Mouse (Mus musculus) neural tube, embryonic 12.5 days (tissue): ENCODE measurements around the gene Kif21a. TPM values are rescaled to one million over a fixed set of nuclear protein-coding genes. Genes with fewer than 3 reads are reported as not detected.
A peak's percentile ranks its signal among the peaks of the same experiment; 100 is the strongest.

Experiments used
- ATAC-seq: fragments of 200-750 bp; cut with Nextera tagmentation; 2 replicates; pipeline ENCODE4 v1.8.0; 2017; ENCODE audit warnings: low read depth, mild to moderate bottlenecking, moderate TSS enrichment, moderate library complexity; ENCODE audit not compliant: low FRiP score
- H3K27ac ChIP-seq: fragments of 300-500 bp; sonication (generic); 2 replicates; pipeline ENCODE4 v1.5.1; 2016
- H3K27me3 ChIP-seq: fragments of 300-500 bp; sonication (generic); replicated peaks from 2 replicates; pipeline ENCODE4 v1.6.1; 2016; ENCODE audit warnings: mild to moderate bottlenecking
- H3K36me3 ChIP-seq: fragments of 300-500 bp; sonication (generic); 2 replicates; pipeline ENCODE4 v1.6.1; 2016; ENCODE audit warnings: mild to moderate bottlenecking
- H3K4me1 ChIP-seq: fragments of 300-500 bp; sonication (generic); 2 replicates; pipeline ENCODE4 v1.6.1; 2016
- H3K4me2 ChIP-seq: fragments of 300-500 bp; sonication (generic); replicated peaks from 2 replicates; pipeline ENCODE4 v1.6.1; 2016; ENCODE audit warnings: mild to moderate bottlenecking
- H3K4me3 ChIP-seq: fragments of 300-500 bp; sonication (generic); 2 replicates; pipeline ENCODE4 v1.5.1; 2016
- H3K9ac ChIP-seq: fragments of 300-500 bp; sonication (generic); 2 replicates; pipeline ENCODE4 v1.6.1; 2016; ENCODE audit warnings: mild to moderate bottlenecking
- H3K9me3 ChIP-seq: fragments of 300-500 bp; sonication (generic); 2 replicates; pipeline ENCODE4 v1.6.1; 2016; ENCODE audit warnings: mild to moderate bottlenecking
- WGBS: fragments of 180-500 bp; shearing (Covaris S2); methylation state at CpG from one replicate; pipeline ENCODE4 v1.1.7; 2016; 5-methylcytosine and 5-hydroxymethylcytosine counted together
- polyA plus RNA-seq: library from polyadenylated mRNA; unstranded; fragments of >200 nt; fragmentation: Nextera tagmentation; extraction: Ambion mirVana; gene quantifications from 2 replicates; pipeline ENCODE4 v1.2.1, GENCODE M21; 2016

Kif21a gene
- polyA plus RNA-seq, result 37.0 and 37.4 TPM in 2 replicates

DNA sequence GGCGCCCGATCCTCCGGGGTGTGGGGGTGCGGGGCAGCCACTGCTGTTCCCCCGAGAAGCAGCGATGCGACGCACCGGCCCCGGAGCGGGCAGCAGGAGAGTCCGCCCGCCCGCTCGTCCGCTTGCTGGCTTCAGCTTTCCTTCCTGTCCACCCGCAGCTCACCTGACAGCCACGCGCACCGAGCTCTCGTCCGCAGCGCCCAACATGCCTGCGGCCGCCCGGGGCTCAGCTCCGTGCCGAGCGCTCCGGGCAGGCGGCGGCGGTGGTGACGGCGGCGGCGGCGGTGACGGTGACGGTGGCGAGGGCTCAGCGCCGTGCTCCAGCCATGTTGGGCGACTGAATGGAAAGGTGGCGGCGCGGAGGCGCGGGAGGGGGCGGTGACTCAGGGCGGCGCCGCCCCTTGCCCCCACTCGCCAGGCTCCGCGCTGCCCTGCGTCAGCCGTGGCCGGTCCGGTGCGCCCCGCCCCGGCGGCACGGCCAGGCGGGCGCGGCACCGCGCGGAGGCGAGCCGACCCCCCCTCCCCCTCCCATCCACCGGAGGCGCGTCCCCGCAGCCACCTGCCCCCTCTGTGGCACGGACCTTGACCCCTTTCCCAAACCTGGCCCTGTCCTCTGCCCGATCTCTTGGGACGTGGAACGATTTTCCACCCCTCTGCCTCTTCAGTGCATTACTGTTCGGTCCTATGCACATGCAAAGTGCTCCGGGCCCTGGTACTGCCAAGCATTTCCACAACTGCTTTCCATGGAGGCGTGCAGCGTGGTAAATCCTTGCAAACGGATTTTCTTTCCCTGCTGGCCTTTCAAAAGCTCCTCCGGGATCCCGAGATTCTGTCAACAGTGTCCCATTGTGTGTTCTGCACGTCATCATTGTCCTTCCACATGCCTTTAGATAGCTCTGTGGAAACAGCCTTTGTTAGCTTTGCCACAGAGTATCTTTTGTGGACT is at the start of gene Kif21a:
Gene Kif21a, minus strand, starts transcription at position 453 of the 946 bp plus-strand sequence.
- Histone ChIP-seq H3K9ac (peak within 1 kb of the TSS; percentile 97), H3K36me3 (no peaks in the 10 kb centered on the region), H3K27me3 (no peaks in the 10 kb centered on the region), H3K4me2 (peak within 1 kb of the TSS; percentile 89), H3K4me1 (peaks cover 23% of the 10 kb centered on the region), H3K4me3 (peak within 1 kb of the TSS; percentile 92), H3K9me3 (no peaks in the 10 kb centered on the region), H3K27ac (peak within 1 kb of the TSS; percentile 96)
- under 1% methylated on average over 80 of the region's 89 CpGs for WGBS
- ATAC-seq, result peak; percentile 91

DNA sequence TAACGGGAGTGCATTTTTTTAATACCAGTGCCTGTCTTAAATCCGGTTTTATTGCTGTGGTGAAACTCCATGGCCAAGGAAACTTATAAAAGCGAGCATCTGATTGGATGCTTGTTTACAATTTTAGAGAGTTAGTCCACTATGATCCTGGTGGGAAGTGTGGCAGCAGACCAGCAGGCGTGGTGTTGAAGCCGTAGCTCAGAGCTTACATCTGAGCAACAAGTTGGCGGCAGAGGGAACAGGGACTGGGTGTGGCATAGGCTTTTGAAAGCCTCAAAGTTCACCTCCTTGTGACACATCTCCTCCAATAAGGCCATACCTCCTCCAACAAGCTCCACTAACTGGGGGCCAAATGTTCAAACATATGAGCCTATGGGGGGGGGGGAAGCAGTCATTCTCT is 46.9 kb upstream of the Kif21a start:
- H3K9ac ChIP-seq, result no peak overlapping the region
- no peaks in the 10 kb centered on the region for H3K36me3 ChIP-seq
- H3K4me2 ChIP-seq, result no peak overlapping the region
- 88% methylated on average over 6 of the region's 6 CpGs for WGBS
- no peak overlapping the region for H3K4me3 ChIP-seq
- no peaks in the 10 kb centered on the region for H3K9me3 ChIP-seq
- peaks cover 7% of the 10 kb centered on the region for H3K4me1 ChIP-seq
- ATAC-seq, result no peak
- no peaks in the 10 kb centered on the region for H3K27me3 ChIP-seq
- H3K27ac ChIP-seq, result no peak overlapping the region

DNA sequence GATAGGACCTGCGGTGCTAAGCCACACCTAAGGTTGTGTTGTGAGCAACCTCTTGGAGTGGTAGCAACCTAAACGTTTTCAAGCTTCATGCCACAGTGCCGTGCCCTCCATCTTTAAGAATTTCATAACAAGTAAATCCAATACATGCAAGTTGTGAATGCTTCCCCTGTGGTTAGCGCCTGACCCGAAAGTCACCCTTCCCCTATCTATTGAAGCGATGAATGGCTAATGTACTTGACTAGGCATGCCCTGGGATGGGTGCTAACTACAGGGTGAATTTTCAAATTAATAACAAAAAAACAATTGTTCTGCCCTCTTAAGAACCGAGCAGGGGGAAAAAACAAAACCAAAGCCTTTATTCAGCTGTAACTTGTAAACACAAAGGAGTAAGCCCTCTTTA is 39.7 kb upstream of the Kif21a start:
- Histone ChIP-seq H3K4me1 (peaks cover 7% of the 10 kb centered on the region), H3K4me2 (no peak overlapping the region), H3K27me3 (no peaks in the 10 kb centered on the region), H3K27ac (no peak overlapping the region), H3K9me3 (no peaks in the 10 kb centered on the region), H3K4me3 (no peak overlapping the region), H3K36me3 (no peaks in the 10 kb centered on the region), H3K9ac (no peak overlapping the region)
- ATAC-seq, result no peak
- 67% methylated on average over 7 of the region's 7 CpGs for WGBS

DNA sequence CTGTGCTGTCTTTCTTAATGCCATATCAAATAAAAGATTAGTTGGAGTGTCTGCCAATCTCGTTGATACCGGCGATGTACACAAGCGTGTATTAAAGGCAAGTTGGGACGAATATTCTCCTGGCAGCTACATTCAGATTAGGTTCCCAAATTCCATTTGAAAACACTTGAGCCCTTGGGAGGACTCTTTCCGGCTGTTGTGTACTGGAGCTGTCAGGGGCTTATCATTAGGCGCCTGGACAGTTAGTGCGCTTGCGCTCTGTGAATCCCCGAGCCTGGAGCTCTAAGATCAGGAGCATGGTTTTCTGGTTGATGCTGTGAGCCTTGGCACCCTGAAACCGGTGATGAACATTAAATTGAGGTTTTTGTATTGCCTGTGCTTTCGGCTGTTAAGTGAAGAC is 38.3 kb upstream of the Kif21a start:
- Histone ChIP-seq H3K36me3 (no peaks in the 10 kb centered on the region), H3K4me1 (peaks cover 7% of the 10 kb centered on the region), H3K4me2 (no peak overlapping the region), H3K9ac (no peak overlapping the region), H3K9me3 (no peaks in the 10 kb centered on the region), H3K4me3 (no peak overlapping the region), H3K27ac (no peak overlapping the region), H3K27me3 (no peaks in the 10 kb centered on the region)
- 95% methylated on average over 12 of the region's 12 CpGs for WGBS
- no peak for ATAC-seq

DNA sequence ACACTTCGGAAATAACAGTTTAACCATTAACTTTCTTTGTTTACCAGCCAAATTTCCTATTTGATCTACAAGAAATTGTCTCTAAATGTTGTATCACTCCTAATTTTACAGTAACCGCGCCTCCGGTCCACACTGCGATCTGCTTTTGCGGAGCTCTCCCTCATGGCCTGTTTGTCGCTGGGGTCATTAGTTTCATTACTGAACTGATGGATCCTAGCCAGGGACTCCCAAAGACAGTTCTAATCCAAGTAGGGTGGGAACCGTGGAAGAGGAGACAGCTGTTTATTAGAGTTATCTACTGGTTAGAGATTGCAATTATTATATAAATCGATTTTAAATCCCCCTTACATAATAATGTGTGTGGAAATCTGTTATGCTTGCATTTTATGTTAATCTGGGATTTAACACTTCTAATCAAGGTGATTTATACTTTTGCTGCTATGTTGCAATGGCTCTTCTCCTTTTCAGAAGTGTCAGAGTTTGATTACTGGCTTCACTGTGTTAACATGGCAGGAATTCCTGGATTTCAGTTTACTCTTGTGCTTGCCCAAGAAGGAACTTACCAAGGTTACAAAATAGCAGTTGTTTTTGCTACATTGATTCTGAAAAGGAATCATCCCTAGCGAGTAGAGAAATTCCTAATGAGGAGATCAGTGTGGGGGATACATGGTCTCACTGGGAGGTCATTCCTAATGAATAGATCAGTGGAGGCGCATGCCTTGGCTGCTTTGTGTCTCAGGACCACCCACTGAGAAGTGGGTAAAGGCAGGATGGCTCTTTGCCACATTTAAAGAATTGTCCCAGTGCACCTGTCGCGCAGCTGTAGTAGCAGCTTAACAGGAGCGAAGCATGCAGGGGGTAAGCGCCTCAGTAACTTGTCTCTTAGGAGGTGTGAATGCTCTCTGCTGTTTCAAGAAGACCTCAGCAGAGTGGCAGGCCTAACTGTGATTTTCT is 28.0 kb upstream of the Kif21a start:
- Histone ChIP-seq H3K4me2 (no peak overlapping the region), H3K4me3 (no peak overlapping the region), H3K9me3 (no peaks in the 10 kb centered on the region), H3K27ac (no peak overlapping the region), H3K9ac (no peak overlapping the region), H3K4me1 (peaks cover 5% of the 10 kb centered on the region; the same call in 1 of the 2 replicates), H3K36me3 (no peaks in the 10 kb centered on the region), H3K27me3 (no peaks in the 10 kb centered on the region)
- WGBS, result 25% methylated on average over 15 of the region's 15 CpGs
- peak; percentile 89 for ATAC-seq

DNA sequence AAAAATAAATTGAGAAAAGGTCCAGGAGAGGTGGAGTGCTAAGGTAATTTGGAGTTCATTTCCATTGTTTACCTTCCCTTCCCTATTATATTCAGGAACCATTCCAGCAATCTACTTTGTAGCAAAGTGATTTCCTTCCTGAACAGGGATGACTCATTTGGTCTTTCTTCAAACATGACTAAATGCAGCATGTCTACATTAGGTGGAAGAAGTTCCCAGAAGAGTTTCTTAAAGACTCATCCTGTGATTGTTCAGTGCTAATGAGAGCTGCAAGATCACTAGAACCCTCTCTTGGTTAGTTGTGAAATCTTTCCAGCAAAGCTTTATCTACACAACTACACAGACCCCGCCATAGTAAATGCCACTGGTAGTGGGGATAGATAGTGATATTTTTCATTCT is 22.7 kb upstream of the Kif21a start:
- H3K4me1 ChIP-seq, result no peaks in the 10 kb centered on the region
- H3K9me3 ChIP-seq, result no peaks in the 10 kb centered on the region
- no peak overlapping the region for H3K27ac ChIP-seq
- no peaks in the 10 kb centered on the region for H3K27me3 ChIP-seq
- WGBS, result 81% methylated on average over 1 of the region's 1 CpGs
- H3K36me3 ChIP-seq, result no peaks in the 10 kb centered on the region
- H3K4me3 ChIP-seq, result no peak overlapping the region
- ATAC-seq, result no peak
- H3K9ac ChIP-seq, result no peak overlapping the region
- no peak overlapping the region for H3K4me2 ChIP-seq

DNA sequence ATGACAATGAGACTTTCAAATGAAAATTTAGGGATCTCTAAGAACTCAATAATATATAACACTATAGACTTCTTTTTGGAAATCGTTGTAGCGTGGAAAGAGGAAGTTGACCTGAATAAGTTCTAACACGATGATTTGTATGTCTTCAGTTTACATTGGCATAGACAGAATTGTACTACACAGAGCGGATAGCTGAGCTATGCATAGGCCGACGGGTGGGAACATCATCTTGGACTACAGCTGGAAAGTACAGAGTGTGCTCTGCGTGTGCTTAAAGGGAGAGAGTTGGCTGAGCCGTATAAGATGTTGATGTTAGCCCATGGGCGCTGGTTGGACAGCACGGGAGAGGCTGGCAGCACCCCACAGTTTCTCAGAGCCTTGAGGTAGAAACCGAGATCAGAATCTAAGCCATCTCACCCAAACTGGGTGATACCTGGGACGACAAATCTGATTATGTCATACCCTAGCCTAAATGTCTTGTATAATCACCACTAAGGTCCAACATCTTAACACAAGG is 14.6 kb upstream of the Kif21a start:
- Histone ChIP-seq H3K27ac (no peak overlapping the region), H3K9me3 (peaks cover 7% of the 10 kb centered on the region; the same call in 1 of the 2 replicates), H3K36me3 (no peaks in the 10 kb centered on the region), H3K4me1 (no peaks in the 10 kb centered on the region), H3K4me2 (no peak overlapping the region), H3K9ac (no peak overlapping the region), H3K4me3 (no peak overlapping the region), H3K27me3 (no peaks in the 10 kb centered on the region)
- no peak for ATAC-seq
- 87% methylated on average over 12 of the region's 12 CpGs for WGBS

DNA sequence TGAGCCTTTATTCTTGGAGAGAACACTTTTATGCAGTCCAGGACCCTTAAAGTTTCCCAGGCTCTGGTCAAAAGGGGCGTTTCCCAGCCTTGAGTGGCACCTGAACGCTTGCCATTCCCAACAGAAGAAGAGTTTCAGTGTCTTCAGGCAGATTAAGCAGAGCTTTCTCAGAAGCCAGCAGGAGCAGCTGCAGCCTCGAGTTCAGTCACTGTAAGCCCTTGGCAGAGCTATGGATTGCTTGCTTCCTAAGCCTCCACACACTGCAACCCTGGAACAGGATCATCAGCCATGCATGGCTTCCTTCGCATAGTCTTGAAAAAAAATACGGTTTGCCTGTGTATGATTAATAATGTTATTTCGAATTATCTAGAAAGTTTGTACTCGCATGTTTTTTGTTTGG is 14.1 kb upstream of the Kif21a start:
- Histone ChIP-seq H3K4me2 (no peak overlapping the region), H3K9me3 (peaks cover 7% of the 10 kb centered on the region; the same call in 1 of the 2 replicates), H3K36me3 (no peaks in the 10 kb centered on the region), H3K4me3 (no peak overlapping the region), H3K4me1 (no peaks in the 10 kb centered on the region), H3K27ac (no peak overlapping the region), H3K27me3 (no peaks in the 10 kb centered on the region), H3K9ac (no peak overlapping the region)
- no peak for ATAC-seq
- WGBS, result 74% methylated on average over 7 of the region's 7 CpGs

DNA sequence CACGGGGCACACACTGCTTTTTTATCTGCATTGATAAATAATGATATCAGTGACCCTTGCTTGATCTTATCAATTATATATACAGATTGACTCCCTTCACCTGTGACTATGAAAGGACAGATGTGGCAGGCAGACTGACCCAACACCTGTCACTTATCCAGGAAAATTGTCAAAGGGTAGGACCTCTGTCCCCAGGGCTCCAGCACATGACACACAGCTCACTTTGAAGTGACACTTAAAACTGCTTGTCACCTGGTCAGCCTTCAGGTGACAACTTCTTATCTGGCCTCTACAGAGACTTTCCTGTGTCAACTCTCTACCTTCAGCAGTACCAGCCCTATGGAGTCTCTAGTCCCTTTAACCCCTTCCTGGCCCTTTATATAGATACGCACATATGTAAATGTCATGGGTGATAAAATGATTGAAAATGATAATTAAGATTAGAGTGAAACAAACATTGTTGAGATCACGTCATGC is 7.2 kb upstream of the Kif21a start:
- Histone ChIP-seq H3K4me2 (no peak overlapping the region), H3K27me3 (no peaks in the 10 kb centered on the region), H3K4me1 (peaks cover 6% of the 10 kb centered on the region; the same call in 1 of the 2 replicates), H3K36me3 (no peaks in the 10 kb centered on the region), H3K27ac (no peak overlapping the region), H3K4me3 (no peak overlapping the region), H3K9ac (no peak overlapping the region), H3K9me3 (peaks cover 7% of the 10 kb centered on the region; the same call in 1 of the 2 replicates)
- ATAC-seq, result peak; percentile 51
- WGBS, result 64% methylated on average over 3 of the region's 3 CpGs

DNA sequence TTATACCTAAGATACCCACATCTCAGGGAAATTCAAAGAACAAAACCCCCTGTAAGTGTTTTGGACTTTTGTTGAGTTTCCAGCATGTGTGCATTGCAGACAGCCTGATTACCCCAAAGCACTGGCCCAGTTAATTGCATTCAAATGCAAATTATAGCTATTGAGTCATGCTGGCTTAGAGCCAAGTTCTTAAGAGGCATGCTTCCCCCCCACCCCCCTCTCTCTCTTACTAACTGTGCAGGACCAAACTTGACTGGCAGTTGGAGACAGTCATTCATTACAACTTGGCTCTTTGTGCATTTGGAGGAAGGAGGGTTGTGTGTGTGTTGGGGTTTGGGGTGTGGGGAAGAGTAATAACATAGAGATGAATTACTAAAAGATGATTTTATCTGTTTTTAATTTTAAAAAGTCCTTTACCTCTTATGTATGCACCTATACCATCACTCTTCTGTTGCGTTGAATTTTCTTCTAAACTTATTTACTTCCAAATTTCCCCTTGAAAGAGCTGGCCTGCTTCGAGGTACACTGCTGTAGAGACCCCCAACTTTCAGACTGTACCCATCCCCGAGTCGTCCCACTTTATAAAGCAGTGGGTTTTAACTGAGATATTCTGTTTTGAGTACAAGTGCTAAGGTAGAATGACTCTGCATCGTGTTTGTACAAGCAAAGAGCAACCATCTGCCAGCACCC is 6.6 kb upstream of the Kif21a start:
- H3K4me1 ChIP-seq, result peaks cover 6% of the 10 kb centered on the region; the same call in 1 of the 2 replicates
- peaks cover 7% of the 10 kb centered on the region; the same call in 1 of the 2 replicates for H3K9me3 ChIP-seq
- no peak overlapping the region for H3K9ac ChIP-seq
- ATAC-seq, result peak; percentile 89
- 42% methylated on average over 5 of the region's 5 CpGs for WGBS
- no peak overlapping the region for H3K27ac ChIP-seq
- H3K27me3 ChIP-seq, result no peaks in the 10 kb centered on the region
- no peak overlapping the region for H3K4me3 ChIP-seq
- no peak overlapping the region for H3K4me2 ChIP-seq
- H3K36me3 ChIP-seq, result no peaks in the 10 kb centered on the region

DNA sequence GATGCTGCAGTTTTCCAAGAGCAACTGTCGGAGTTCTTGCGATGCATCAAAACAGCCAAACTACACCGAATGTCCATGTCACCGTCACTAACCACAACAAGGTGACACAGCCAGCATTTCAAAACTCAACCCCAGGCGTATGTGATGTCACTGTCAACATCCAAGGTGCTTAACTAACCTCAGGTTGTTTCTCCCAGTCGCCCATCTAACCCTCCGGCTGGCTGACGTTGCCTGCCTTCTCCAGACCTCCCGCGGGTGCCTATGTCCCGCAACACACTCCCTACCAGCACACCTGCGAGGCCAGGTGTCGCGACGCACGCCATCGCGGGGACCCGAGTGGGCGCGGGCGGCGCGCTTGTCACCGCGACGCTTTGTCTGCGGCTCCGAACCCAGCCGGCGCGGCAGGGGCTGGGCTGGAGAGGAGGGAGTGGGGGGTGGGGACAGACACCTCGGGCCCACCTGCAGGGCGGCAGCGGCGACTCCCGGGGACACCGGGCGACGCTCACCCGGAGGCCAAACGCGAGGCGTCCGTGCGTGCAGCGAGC is 725 bp downstream of the Kif21a start:
- Histone ChIP-seq H3K27me3 (no peaks in the 10 kb centered on the region), H3K4me1 (peaks cover 23% of the 10 kb centered on the region), H3K4me2 (peak overlapping the region; percentile 89), H3K27ac (peak overlapping the region; percentile 96), H3K36me3 (no peaks in the 10 kb centered on the region), H3K4me3 (peak overlapping the region; percentile 92), H3K9ac (peak overlapping the region; percentile 97), H3K9me3 (no peaks in the 10 kb centered on the region)
- 1% methylated on average over 47 of the region's 47 CpGs for WGBS
- peak; percentile 35 for ATAC-seq
